Mouse (Mus musculus): ENCODE data around the gene Scarb2.
"Not testable (repeated sequence)": the region's sequence is repeated elsewhere in the genome, so short reads cannot be mapped to it uniquely, and the experiment has no call there.

DNA sequence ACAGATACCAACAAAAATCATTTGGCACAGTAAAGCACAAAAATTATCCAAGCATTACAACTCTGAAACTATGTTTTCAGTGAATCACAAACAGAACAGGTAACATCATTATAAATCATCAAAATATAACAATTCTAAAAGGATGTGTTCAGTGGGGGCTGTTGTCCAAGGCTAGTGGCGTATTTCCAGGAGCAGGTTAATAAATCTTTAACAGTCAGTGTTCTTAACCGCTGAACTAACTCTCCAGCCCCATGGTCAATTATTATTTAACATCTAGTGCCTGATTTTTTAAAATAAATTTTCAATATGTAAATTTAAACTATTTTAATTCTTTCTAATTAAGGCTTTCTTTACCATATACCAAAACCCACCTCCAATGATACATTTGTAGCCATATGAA, 14.5 kb upstream of the Scarb2 start:
- not testable (repeated sequence) for TF ChIP-seq CTCF (IDR thresholded peaks at IDR 0.05; ENCODE audit: insufficient read depth, low read length); POLR2A (IDR thresholded peaks at IDR 0.05; ENCODE audit: borderline replicate concordance, extremely low read depth, low read depth, low read length)

Measured in lung, adult 2 months (tissue).